Mouse (Mus musculus) heart, embryonic 14.5 days (tissue): Measurements from ENCODE around the gene Clec2l. TPM values are rescaled to one million over a fixed set of nuclear protein-coding genes. Genes with fewer than 3 reads are reported as not detected.

Source experiments
- ATAC-seq: fragments of 200-750 bp; cut with Nextera tagmentation; 2 replicates; pipeline ENCODE4 v1.8.0; 2017; ENCODE audit warnings: low read depth, moderate TSS enrichment; ENCODE audit not compliant: insufficient number of reproducible peaks, insufficient read depth, low FRiP score
- H3K27ac ChIP-seq, 2 experiments: fragments of 200-500 bp in 1 of 2; fragments of 300-500 bp in 1 of 2; sonication (generic) in 1 of 2; replicated peaks in 1 of 2; 2 replicates each; pipeline ENCODE4 v1.5.1; 2012 to 2014; ENCODE audit warnings: low read depth in 2 of 2, low read length in 2 of 2, control low read depth in 1 of 2, mild to moderate bottlenecking in 1 of 2, mixed read lengths in 1 of 2; ENCODE audit not compliant: control insufficient read depth in 1 of 2, insufficient read depth in 1 of 2
- H3K27me3 ChIP-seq: fragments of 300-500 bp; sonication (generic); 2 replicates; pipeline ENCODE4 v1.6.1; 2014; ENCODE audit warnings: mild to moderate bottlenecking, low read length, control low read depth; ENCODE audit not compliant: control insufficient read depth, insufficient read depth
- H3K36me3 ChIP-seq: fragments of 300-500 bp; sonication (generic); 2 replicates; pipeline ENCODE4 v1.6.1; 2014; ENCODE audit warnings: mild to moderate bottlenecking, control low read depth, low read length, mixed read lengths; ENCODE audit not compliant: control insufficient read depth, insufficient read depth
- H3K4me1 ChIP-seq, 2 experiments: fragments of 200-500 bp in 1 of 2; fragments of 300-500 bp in 1 of 2; sonication (generic) in 1 of 2; 2 replicates each; pipeline ENCODE4 v1.6.1; 2012 to 2014; ENCODE audit warnings: low read length in 2 of 2, control low read depth in 1 of 2, mixed read lengths in 1 of 2; ENCODE audit not compliant: control insufficient read depth in 2 of 2, insufficient read depth in 2 of 2
- H3K4me2 ChIP-seq: fragments of 300-500 bp; sonication (generic); 2 replicates; pipeline ENCODE4 v1.6.1; 2014; ENCODE audit warnings: mild to moderate bottlenecking, low read length
- H3K4me3 ChIP-seq, 2 experiments: fragments of 200-500 bp in 1 of 2; fragments of 300-500 bp in 1 of 2; sonication (generic) in 1 of 2; 2 replicates each; pipeline ENCODE4 v1.5.1; 2012 to 2014; ENCODE audit warnings: low read length in 2 of 2, mild to moderate bottlenecking in 2 of 2, control low read depth in 1 of 2, low read depth in 1 of 2, moderate library complexity in 1 of 2; ENCODE audit not compliant: control insufficient read depth in 1 of 2, insufficient read depth in 1 of 2
- H3K9ac ChIP-seq: fragments of 300-500 bp; sonication (generic); 2 replicates; pipeline ENCODE4 v1.6.1; 2014; ENCODE audit warnings: mild to moderate bottlenecking, low read length
- H3K9me3 ChIP-seq: fragments of 300-500 bp; sonication (generic); 2 replicates; pipeline ENCODE4 v1.6.1; 2016; ENCODE audit warnings: low read length, control low read depth; ENCODE audit not compliant: control insufficient read depth
- WGBS: fragments of 180-500 bp; shearing (Covaris S2); extraction: QIAGEN DNeasy Blood & Tissue Kit; methylation state at CpG from one replicate; pipeline ENCODE4 v1.1.7; 2014; 5-methylcytosine and 5-hydroxymethylcytosine counted together
- polyA plus RNA-seq: library from polyadenylated mRNA; unstranded; fragments of >200 nt; fragmentation: Nextera tagmentation; extraction: Ambion mirVana; gene quantifications from 2 replicates; pipeline ENCODE4 v1.2.1, GENCODE M21; 2014

Gene Clec2l
- polyA plus RNA-seq, 1 experiment from 2014 or later = 2.4 TPM

DNA sequence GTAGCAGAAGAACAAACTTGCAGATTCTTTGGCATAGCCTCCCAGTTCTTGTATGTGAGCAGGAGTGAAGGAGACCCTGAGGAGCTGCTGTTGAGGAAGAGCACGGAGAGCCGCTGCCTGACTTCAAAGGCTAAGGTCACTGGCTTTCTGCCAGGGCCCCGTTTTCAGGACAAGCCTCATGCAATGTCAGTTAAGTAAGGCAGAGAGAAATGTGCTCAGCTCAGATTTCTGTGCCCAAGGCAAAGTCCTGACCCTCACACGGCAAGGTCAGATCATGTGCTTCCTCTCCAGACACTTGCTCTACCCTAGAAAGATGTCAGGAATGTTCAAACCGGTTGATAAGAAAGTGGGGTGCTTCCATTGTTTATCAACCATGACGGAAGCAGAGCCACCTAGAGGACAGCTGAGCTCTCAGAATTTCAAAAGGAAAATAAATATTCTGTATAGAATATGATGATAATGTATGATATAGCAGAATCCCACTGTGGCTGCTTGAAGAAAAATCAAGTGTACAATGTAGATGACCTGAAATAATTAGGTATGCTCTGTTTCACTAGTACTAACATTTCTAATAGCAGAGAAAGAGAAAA, 40.0 kb downstream of the Clec2l start:
- Histone ChIP-seq H3K4me1 (peaks cover 25 to 37% of the 10 kb centered on the region in 2 experiments), H3K27ac (peak overlapping the region; percentile 26 to 89), H3K4me2 (no peak overlapping the region), H3K27me3 (no peaks in the 10 kb centered on the region), H3K36me3 (peaks cover 58% of the 10 kb centered on the region), H3K9me3 (no peaks in the 10 kb centered on the region), H3K9ac (0 out of 2 replicates have a peak overlapping the region, but pooled peaks have one; percentile 11), H3K4me3 (no peak overlapping the region)
- 6% methylated on average over 6 of the region's 6 CpGs for WGBS
- no peak for ATAC-seq

DNA sequence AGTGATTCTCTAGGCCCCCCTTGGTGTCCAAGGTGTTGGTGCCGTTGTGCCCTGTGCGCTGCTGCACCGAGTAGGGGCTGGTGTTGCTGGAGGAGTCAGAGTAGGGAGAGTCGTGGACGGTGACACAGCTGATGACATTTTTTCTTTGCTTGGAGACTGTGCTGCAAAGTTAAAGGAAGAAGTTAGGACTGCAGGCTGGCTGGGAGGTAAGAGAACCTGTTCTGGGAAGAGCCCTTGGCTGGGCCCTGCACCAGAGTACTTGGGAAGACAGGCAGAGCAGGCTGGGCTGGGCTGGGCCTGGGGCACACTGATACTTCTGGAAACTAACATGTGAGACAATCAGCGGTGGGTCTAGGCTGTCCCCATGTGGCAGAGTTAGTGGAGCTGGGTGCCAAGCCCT, 40.7 kb downstream of the Clec2l start:
- Histone ChIP-seq H3K9me3 (no peaks in the 10 kb centered on the region), H3K4me2 (no peak overlapping the region), H3K4me3 (no peak overlapping the region), H3K9ac (peak overlapping the region; percentile 5; the same call in 1 of the 2 replicates), H3K27me3 (no peaks in the 10 kb centered on the region), H3K4me1 (peaks cover 25 to 37% of the 10 kb centered on the region in 2 experiments), H3K36me3 (peaks cover 54% of the 10 kb centered on the region), H3K27ac (peak overlapping the region; percentile 89 to 93)
- 65% methylated on average over 6 of the region's 6 CpGs for WGBS
- ATAC-seq = no peak

DNA sequence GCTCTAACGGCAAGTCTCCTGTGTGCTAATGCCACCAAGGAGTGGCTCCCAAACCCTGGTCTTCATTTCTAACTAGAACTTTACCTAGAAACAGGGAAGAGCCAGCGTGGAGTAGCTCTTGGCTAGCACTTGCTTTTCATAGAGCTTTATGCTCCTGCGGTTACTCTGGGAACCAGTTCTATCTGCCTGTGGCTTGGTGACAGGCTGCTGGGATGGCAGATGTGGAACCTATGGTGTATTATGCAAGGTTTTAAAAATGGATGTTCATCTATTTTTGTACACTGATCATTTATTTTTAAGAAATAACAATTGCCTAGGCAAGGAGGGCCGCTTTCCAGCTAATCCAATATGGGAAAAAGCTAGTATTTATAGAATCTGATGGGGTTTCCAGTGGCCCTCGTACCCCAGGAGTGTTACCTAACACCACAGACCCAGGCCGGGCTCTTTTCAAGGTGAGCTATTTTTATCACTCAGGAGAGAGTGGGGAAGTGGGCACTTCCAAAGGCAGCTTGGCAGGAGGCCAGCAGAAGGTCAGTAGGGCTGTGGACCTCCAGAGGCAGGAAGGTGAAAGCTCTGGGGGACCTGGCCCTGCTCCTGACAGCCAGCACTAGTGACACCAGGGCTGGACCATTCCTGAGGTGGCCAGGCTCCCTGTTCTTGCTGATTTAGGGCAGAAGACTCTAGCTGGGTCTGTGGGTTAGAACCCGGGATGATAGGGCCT, 41.6 kb downstream of the Clec2l start:
- Histone ChIP-seq H3K9me3 (no peaks in the 10 kb centered on the region), H3K36me3 (peaks cover 49% of the 10 kb centered on the region), H3K27ac (peak overlapping the region; percentile 89 to 93), H3K9ac (0 out of 2 replicates have a peak overlapping the region, but pooled peaks have one; percentile 5), H3K27me3 (no peaks in the 10 kb centered on the region), H3K4me2 (0 out of 2 replicates have a peak overlapping the region, but pooled peaks have one; percentile 16), H3K4me3 (no peak overlapping the region), H3K4me1 (peaks cover 25 to 37% of the 10 kb centered on the region in 2 experiments)
- 40% methylated on average over 7 of the region's 7 CpGs for WGBS
- ATAC-seq = peak; percentile 78

DNA sequence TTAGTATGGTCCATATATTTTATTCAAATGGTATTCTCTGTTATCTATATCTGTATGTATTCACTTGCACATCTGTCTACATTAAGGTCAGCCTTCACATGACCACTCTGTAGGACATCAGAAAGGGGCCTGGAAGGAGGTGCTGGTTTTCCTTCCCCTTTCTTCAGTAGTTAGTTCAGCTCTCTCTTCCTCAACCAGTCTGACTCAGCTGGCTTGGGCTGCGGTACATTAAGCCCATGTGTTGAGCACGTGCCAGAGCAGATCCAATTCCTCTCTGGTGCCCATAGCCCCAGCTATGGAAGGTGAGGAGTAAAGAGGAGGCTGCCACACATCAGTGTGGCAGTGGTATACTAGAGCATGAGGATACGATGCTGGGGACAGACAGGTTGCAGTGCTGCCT, 47.6 kb downstream of the Clec2l start:
- Histone ChIP-seq H3K27ac (no peak overlapping the region), H3K4me3 (no peak overlapping the region), H3K36me3 (peaks cover 71% of the 10 kb centered on the region), H3K4me1 (peaks cover 13 to 19% of the 10 kb centered on the region in 2 experiments), H3K4me2 (no peak overlapping the region), H3K27me3 (no peaks in the 10 kb centered on the region), H3K9me3 (no peaks in the 10 kb centered on the region), H3K9ac (no peak overlapping the region)
- 93% methylated on average over 3 of the region's 3 CpGs for WGBS
- no peak for ATAC-seq

DNA sequence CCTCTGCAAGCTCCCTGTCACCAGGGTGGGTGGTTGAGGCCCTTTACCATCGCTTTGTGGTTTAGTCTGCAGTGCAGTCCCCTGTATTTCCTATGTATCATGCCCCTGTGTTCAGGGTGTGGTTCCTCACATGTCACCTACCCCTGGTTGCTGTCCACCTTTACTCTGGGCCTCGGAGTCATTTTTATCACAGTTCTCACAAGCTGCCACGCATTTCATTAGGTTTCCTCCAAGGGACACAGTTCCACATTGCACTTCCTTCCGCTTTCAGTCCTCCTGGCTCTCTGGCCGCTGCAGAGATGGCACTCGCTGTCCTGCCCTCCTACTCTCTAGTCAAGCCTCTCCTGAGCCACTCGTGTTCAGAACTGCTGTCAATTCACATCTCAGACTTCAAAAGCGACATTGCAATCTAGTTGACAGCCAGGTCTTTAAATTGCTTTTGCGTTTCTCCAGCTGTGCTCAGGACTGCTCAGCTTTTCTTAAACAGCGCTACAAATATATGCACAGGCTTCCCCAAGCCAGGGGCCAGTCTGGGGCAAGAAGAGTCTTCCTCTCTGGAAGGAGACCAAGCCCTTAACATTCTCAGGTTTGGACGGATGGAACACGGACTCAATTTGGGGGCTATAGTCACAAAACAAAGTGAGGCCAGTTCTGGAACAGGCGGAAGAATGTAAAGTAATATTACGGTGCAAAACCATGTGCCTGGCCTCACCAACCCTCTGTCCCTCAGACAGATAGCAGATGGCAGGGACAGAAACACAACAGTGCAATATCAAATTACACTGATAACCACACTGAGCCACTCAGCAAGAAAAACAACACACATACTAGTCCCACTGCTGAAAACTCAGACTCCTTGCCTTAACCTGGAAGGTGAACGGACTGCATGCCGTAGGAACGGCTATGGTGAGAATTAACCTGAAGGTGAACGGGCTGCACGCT, 51.4 kb downstream of the Clec2l start:
- 46% methylated on average over 19 of the region's 19 CpGs for WGBS
- no peaks in the 10 kb centered on the region for H3K27me3 ChIP-seq
- peak overlapping the region; percentile 12; the same call in 1 of the 2 replicates for H3K4me2 ChIP-seq
- H3K36me3 ChIP-seq = peaks cover 94% of the 10 kb centered on the region
- ATAC-seq = no peak
- peaks cover 13 to 15% of the 10 kb centered on the region in 2 experiments for H3K4me1 ChIP-seq
- H3K4me3 ChIP-seq = no peak overlapping the region
- peak overlapping the region; percentile 8; the same call in 1 of the 2 replicates for H3K9ac ChIP-seq
- peak overlapping the region in 1 of 2 experiments; percentile 10; a peak in 1 of 4 replicates for H3K27ac ChIP-seq
- no peaks in the 10 kb centered on the region for H3K9me3 ChIP-seq

DNA sequence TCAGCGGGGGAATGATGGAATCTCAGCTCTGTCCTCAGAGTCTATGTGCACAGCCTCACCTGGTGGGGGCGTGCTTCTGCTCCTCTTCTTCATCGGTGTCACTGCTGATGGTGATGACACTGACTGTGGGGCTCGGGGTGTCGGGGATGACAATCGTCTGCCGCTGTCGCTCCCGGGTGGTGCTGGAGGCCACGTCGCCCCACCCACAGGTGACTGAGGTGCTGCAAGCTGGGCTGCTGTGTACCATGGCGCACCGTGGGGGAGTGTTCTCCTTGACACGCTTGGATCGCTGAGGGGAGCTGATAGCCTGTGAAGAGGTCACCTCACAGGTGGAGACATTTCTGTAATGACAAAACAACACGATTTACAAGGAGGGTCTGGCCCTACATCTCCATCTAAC, 53.0 kb downstream of the Clec2l start:
- no peak overlapping the region for H3K27ac ChIP-seq
- H3K4me3 ChIP-seq = no peak overlapping the region
- H3K27me3 ChIP-seq = no peaks in the 10 kb centered on the region
- 87% methylated on average over 16 of the region's 16 CpGs for WGBS
- peaks cover 13 to 15% of the 10 kb centered on the region in 2 experiments for H3K4me1 ChIP-seq
- H3K9ac ChIP-seq = no peak overlapping the region
- ATAC-seq = no peak
- no peaks in the 10 kb centered on the region for H3K9me3 ChIP-seq
- H3K4me2 ChIP-seq = no peak overlapping the region
- H3K36me3 ChIP-seq = peaks cover 93% of the 10 kb centered on the region

DNA sequence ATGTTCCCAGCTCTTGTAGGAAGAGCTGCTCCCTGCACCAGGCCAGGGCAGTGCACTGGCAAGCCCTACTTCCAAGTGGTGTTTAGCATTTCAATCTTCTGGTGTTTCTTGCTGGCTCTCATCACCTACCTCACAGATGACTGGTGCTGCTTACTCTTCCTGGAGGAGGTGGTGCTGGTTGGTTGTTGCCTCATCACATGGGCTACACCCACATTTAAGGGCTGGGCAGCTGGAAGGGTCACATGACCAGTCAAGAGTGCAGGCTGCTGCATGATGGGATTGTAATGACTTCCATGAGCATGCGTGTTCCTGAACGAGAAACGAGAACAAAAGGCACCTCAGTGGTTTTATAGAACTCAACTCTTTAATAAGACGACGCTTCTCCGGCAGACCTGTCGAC, 55.8 kb downstream of the Clec2l start:
- Histone ChIP-seq H3K27ac (no peak overlapping the region), H3K4me3 (no peak overlapping the region), H3K9me3 (no peaks in the 10 kb centered on the region), H3K27me3 (no peaks in the 10 kb centered on the region), H3K4me1 (peaks cover 13 to 15% of the 10 kb centered on the region in 2 experiments), H3K36me3 (peaks cover 79% of the 10 kb centered on the region), H3K9ac (no peak overlapping the region), H3K4me2 (no peak overlapping the region)
- 92% methylated on average over 7 of the region's 7 CpGs for WGBS
- no peak for ATAC-seq
